Mouse (Mus musculus) skeletal muscle tissue, adult 2 months (tissue): ENCODE results near the gene Rab31.

Experiments
- DNase-seq: peaks from one replicate; pipeline ENCODE4 v3.0.0-alpha.2; 2012; ENCODE audit warnings: low read depth, low spot score

Gene Rab31

DNA sequence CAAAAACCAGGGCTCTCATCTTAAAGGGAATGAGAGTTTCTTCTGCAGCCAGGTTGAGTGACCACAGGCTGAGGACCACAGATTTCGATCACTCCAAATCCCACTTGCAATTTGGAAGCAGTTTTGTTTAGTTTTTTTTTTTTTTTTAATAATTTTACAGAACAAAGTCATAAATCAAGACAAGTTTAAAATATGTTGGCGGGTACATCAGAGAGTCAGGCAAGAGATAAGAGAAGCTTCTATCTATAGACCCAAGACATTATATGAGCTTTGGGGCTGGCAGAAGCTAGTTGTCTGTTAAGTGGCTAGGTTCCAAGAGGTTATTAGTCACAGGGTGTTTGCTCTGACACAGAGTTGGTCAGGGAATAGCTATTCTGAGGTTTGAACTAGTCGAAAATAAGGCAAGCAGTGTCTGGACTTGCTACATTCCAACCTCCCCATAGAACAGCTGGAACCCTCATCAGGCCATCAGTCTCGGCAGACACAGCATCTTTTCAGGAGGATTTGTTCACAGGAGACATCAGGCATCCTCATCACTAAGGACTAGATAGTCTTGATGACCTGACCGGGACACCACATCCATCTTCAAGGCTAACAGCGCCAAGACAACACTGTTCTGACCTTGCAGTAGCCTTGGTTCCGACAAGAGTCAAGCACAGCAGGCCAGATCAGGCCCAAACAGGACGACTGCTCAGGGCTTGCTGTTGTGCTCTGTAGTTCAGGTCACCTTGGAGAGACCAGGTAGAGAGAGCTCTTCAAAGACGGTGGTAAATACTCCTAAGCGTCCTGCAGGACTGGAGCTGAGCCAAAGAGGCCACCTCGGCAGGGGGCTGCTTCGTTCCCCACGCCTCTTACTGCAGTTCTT lies 68.8 kb downstream of the Rab31 start:
- no peak for DNase-seq

DNA sequence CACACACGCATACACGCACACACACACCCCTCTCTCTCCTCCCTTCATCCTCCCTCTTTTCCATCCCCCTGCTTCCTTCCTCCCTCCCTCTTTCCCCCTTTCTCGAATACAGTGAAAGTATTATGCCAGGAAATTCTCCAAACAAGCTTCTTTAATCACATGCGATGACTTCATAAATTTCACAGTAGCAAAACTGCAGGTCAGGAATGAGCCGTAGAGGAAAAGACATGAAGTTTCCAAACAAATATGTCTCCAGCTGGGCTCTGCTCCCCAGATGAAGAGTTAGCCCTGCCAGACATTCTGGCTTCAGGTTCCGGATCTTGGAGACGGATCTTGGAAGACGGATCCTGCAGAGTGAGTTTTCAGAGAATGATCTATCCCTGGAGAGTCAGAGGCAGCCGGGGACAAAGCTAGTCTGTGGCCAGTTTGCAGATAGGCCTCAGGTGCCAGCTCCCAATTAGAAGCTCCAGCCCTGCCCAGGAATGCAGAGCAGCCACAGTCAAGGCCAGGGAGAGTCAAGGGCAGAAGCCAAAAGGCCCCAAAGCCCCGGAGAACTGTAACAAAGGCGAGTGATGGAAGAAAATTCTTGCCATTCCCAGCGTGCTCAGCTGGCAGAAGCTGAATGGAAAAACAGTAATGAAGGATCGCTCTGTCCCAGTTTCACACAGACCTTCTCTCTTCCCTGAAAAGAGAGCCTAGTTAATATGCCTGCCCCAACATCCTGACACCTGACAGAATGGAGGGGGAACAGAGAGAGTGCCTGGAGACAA lies 70.6 kb downstream of the Rab31 start:
- DNase-seq = peak; percentile 88

DNA sequence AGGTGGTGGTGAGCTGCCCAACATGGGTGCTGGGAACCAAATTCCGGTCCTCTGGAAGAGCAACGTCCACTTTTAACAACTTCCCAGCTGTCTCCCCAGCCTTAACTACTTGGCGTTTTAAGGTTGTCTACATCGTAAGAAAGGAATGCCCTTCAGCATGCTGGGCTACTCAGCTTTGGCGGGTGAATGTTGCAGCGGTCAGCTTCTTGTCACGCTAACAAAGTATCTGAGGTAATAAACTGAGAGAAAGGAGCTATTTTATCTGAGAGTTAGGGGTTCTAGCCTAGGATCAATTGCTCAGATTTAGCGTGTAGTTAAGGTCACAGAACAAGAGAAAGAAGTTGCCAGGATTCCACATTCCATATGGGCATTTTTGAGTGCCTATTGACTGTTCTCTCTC lies 71.2 kb downstream of the Rab31 start:
- no peak for DNase-seq

DNA sequence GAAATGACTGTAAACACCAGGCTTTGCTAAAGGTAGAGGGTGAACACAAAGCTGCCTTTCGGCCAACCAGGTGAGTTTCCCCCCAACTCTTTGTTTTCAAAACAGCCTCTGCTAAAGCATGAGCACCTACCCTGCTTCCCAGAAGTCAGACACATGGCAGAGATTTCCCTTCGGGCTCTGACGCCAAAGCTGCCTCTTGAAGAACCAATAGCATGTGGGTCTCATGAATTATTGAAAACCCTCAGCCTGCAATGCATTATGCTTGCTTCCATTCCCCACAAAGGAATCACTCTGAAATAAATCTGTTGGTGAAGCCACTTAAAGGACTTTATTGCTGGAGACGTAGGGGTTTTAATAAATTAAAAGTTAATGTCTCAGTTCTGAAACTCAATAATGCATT lies 72.5 kb downstream of the Rab31 start:
- no peak for DNase-seq

DNA sequence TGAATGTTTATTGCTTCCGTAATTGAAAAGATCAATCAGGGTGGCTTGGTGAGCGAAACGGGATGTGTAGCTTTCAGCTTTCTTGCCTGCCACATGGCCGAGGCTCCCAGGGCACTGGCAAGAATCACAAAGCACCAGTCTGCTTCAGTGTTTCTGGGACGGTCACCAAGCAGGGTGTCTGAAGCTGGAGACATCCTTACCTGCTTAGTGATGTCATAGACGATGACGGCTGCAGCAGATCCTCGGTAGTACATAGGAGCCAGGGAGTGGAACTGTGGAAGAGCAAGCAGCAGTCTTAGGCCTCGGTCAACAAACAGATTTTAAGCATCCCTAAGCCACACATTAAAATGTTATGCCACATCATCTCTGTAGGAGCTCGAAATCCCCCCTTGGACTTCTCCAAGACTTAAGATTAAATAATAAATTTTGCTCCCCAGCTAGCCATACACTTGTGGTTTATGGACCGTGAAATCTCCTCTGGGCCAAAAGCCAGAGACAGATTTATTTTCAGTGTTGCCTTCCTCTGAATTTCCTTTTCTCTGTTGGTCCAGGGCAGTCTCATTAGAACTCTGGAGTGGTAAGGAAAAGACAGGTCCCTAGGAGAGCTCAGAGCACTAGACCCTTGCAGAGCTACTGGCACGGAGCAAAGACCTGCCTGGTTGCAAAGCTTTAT lies 74.6 kb downstream of the Rab31 start:
- DNase-seq = no peak

DNA sequence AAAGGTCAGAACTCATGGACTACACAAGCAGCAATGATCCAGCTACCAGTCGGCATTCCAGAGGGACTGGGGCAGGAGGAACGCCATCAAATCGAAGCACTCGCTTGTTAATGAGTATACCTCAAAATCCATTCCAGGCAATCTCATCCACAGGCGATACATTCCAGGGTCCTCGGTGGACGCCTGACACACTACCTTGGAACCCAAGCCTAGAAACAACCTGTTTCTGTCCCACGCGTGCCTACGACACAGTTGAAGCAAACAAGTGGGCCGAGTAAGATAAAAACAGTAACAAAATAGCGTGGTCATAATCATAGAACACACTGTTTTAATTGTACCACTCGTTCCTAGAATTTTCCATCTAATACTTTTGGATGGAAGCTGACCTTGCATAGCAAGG lies 75.6 kb downstream of the Rab31 start:
- DNase-seq = no peak

DNA sequence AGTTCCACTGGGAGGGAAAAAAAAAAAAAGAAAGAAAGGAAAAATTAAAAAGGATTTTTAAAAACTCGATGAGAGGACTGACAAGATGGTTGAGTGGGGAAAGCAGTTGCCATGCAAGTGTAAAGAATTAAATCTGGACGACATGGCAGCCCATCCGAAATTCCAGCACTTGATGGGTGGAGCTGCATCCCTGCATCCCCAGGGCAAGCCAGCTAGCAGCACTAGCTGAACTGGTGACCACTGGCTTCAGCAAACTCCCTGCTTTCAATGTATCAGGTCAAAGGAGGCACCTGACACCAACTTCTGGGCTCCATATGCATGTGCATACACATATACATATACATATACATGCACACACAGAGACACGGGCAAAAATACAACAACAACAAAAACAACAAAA lies 80.3 kb downstream of the Rab31 start:
- DNase-seq = no peak

DNA sequence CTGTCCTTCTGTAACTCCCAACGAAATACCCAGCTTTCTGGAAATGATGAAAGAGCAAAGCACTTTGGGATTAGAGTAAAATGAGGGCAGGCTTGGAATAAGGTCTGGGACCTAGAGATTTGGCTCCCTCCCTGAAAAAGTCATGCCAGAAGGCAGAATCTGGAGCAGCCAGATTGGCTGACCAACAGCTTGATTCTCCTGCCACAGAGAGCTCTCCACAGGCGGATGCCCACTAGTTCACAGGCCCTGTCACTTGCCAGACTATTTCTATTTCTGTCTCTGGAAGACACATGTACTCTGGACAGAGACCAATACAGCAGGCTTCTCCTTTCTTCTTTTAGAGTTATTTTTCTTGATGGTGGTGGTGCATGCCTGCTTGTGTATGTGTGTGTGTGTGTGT lies 88.8 kb downstream of the Rab31 start:
- peak; percentile 76 for DNase-seq

DNA sequence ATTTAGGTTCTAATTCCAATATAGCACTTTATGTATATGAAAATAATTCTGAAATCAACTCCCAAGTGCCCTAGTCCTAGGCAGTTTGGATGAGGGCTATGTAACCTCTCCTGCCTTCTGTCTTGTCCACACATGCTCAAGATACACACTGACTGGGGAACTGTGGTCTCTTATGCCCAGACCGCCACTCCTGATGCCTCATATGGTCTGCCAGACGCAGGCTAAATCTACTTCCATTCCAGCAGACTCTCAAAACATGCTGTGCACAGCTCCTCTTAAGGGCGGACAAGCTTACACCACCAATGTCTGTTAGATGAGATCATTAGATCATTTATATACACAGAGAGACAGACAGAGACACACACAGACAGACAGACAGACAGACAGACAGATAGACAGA lies 89.2 kb downstream of the Rab31 start:
- DNase-seq = peak; percentile 68

DNA sequence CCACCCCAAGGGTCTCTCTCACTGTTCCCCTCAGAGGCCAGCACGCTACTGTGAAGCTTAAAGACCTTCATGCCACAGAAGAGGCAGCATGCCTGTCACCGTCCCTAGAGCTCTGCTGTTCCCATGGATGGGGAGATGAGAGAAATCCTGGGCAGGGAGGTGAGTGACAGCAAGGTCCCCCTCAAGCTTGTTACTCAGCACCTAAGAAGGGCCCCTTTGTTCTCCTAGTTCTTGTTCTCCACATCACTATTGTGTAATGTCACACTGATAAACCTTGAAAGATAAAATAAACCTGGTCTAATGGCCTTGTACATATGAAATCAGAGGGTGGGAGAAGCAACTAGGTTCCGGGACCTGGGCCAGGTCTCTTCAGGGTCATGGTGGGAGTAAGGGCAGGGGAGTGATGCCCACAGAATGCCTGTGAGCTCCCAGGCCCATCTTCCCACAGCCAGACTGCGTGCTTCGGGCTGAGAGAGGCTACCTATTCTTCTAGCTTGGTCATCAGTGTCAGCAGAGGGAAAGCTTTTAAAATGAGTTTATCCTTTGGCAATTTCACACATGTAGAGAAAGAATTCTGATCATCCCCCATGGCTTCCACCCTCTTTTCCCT lies 90.4 kb downstream of the Rab31 start:
- no peak for DNase-seq

DNA sequence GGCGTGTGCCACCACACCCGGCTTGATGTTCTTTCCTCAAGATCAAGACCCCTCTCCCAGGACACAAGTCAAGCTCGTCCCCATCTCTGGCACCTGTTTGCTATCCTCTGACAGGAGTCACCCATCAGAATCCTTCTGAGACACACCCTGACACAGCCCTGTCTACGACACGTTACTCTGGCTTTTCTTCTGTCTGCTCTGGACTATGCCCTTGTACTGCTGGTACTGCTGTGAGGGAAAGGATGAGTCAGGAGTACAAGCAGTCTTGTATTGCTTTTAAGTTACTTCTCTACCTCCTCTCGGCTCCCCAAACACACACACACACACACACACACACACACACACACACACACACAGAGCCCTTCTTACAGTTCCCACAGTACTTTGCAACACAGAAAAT lies 91.0 kb downstream of the Rab31 start:
- DNase-seq = no peak

DNA sequence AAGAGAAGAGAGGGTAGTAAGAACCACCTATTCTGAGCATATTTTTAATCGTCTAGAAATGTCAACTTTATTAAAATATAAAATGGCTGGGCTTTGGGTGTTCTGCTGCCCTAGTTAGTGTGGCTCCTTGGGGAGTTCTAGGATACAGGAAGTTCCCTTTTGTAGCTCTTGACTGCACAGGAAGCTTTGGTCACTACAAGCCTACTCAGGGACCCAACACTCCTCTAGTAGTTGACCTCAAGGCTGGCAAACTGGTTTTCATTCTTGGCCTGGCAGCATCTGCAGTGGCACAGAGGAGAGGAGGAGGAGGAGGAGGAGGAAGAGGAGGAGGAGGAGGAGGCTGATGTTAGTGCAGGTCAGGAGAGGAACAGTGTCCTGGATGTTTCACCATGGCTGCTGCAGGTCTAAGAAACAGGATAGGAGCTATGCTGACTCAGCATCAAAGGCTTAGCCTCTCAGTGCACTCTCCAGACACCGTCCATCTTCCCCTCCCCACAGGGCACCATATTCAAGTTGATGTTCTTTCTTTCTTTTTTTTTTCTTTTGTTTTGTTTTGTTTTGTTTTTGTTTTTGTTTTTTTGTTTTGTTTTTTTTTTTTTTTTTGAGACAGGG lies 91.6 kb downstream of the Rab31 start:
- DNase-seq = no peak

DNA sequence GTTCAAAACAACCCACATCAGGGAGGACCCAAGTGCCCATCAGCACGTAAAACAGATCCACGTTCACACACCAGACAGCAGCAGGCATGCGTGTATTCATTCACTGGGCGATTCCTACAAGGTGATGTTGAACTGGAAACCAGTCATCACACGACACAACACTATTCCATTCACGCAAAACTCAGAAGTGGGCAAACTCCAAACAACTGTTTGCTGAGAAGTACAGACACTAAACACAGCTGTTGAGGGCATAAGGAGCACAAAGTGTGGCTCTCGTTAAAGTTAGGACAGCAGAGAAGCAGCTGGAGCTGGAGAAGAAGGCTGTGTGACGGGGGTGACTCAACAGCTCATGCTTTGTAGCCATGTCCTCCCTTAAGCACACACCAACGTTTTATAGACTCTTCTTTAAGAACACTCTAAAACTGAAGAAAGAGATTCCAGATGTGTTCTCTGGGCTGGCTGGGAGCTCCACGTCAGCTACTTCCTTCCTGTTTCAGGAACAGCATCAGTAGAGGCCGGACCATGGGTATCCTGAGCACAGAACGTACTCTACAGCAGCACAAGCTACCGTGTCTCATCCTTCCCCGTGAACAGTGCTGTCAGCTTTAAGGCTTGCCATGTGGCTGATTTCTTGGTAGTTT lies 92.6 kb downstream of the Rab31 start:
- peak; percentile 43 for DNase-seq

DNA sequence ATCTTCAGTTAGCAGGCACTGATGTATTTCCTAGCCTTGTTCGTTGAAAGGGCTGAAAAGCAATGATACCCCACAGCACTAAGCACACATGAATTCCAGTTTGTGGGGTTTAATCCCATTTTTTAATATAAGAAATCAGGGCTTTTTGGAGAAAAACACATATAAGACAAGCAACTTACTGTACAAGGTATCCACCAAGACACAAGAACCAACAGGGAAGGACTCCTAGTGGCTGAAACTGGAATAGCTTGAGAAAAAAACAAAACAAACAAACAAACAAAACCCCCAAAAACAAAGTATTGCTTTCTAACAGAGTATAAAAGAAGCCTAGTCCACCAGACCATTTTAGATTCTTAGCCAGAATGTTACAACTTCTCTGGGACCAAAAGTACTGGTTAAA lies 94.8 kb downstream of the Rab31 start:
- no peak for DNase-seq

DNA sequence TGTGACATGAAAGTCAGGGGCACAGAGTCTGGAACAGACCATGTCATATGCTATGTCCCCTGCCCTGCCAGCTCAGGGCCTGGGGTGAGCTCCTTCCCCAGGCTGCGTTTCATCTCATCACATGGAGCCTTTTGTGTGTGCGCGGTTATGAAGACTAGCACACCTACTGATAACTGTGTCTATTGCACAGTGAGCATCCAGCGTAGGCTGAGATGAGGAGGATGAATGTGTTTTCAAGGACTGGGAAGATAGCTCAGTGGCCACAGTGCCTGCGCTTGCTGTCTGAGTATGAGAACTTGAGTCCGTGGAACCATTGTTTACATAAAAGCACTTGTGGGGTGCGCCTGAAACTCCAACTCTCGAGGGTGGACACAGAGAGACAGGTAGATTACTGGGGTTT lies 96.0 kb downstream of the Rab31 start:
- no peak for DNase-seq

DNA sequence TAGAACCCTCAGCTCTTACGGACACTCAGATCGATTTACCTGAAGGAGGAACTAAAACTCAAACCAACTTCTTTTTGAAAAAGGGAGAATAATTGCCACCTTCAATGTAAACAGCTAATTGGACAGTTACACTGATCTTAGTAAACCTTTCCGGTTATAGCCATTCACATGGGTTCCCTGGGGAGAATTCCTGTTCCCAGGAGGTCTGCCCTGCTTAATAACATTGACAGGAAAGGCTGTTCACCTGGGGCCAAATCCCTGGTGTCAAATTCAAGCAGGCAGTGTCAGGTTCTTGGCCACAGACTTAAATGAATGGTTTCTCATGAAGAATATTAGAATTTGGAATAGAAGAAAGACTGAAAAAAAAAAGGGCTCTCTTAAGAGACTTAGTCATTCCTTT lies 96.6 kb downstream of the Rab31 start:
- DNase-seq = no peak

DNA sequence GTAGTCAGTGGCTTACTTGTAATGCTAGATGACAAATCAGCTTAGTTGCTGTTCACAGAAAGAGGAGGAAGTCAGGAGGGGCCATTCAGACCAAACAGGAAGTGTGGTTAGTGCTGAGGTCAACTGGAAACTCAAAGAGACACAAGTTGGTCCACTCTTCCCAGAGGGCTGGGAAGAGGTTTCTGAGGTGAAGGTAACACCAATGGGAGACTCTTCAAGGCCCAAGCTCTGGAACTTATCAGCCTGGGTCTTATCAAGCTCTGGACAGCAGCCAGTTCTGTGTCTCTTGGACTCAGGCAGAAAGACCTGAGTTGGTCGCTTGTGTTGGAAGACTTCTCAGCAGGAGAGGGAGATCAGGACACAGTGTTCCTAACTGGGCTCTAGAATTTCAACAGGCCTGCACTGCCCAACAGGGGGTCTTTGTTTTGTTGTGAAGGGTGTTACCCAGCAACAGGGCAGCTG lies 97.8 kb downstream of the Rab31 start:
- peak; percentile 32 for DNase-seq

DNA sequence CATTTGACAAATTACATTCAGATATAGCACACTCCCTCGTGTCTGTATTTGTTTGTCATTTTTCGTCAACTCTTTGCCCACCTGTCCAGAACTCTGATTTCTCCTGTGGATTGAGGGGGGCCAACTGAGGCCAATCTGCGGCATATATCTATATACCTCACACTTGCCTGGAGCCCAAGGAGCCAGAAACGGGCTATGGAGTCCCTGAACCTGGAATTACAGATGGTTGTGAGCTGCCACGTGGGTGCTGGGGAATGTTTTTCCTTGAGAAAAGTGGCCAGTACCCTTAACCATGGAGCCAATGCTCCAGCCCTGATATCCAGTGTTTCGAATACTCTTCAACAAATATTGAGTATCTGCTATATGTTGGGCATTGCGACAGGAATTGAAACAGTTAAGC lies 99.6 kb downstream of the Rab31 start:
- no peak for DNase-seq

DNA sequence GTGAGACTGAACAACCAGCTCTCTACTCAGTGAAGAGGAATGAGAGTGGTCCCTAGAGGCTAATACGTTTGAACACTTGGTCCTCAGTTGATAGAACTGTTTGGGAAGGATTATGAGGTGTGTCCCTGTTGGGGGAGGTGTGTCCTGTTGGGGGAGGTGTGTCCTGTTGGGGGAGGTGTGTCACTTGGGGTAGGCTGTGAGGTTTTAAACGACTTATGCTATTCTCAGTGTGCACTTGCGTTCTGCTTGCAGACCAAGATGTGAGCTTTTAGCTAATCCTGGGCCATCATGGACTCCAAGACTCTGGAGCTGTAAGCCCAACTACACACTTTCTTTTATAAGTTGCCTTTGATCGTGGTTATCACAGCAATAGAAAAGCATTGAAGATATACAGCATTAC lies 103.5 kb downstream of the Rab31 start:
- DNase-seq = no peak

DNA sequence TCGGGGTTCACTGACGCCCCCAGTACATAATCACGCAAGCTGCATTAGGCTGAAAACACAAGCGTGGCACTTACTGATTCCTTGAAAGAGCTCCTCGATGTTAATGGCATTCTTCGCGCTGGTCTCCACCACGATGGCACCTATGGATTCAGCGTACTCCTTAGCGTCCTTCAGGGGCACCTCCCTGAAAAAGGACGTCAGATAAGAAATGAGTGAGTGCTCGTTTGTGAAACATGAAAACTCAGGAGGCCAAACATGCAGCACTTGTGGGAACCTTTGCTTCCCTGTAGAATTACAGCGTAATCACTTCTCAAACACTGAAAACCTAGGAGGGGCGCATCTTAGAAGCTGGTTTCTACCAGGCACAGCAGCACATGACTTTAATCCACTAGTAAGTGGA lies 104.8 kb downstream of the Rab31 start:
- DNase-seq = no peak
